Mouse (Mus musculus) neural tube, embryonic 11.5 days (tissue): ENCODE data around the gene Cacul1. TPM values are rescaled to one million over a fixed set of nuclear protein-coding genes. Genes with fewer than 3 reads are reported as not detected.
A peak's percentile ranks its signal among the peaks of the same experiment; 100 is the strongest.

Source experiments
- ATAC-seq: fragments of 200-750 bp; cut with Nextera tagmentation; 2 replicates; pipeline ENCODE4 v1.8.0; 2017; ENCODE audit warnings: moderate number of reproducible peaks, mild to moderate bottlenecking, moderate TSS enrichment, moderate library complexity; ENCODE audit not compliant: insufficient read depth, low FRiP score, low TSS enrichment
- DNase-seq: peaks from one replicate; pipeline ENCODE4 v3.0.0-alpha.2; 2015; ENCODE audit warnings: low spot score
- H3K27ac ChIP-seq: fragments of 300-500 bp; sonication (generic); 2 replicates; pipeline ENCODE4 v1.5.1; 2014; ENCODE audit warnings: low read depth, mild to moderate bottlenecking, low read length
- H3K27me3 ChIP-seq: fragments of 300-500 bp; sonication (generic); 2 replicates; pipeline ENCODE4 v1.6.1; 2014; ENCODE audit warnings: mild to moderate bottlenecking, low read length, mixed read lengths; ENCODE audit not compliant: control insufficient read depth, insufficient read depth
- H3K36me3 ChIP-seq: fragments of 300-500 bp; sonication (generic); 2 replicates; pipeline ENCODE4 v1.6.1; 2014; ENCODE audit warnings: mild to moderate bottlenecking, low read length, moderate library complexity, mixed read lengths; ENCODE audit not compliant: control insufficient read depth, insufficient read depth
- H3K4me1 ChIP-seq: fragments of 300-500 bp; sonication (generic); 2 replicates; pipeline ENCODE4 v1.6.1; 2014; ENCODE audit warnings: low read length, mixed read lengths; ENCODE audit not compliant: control insufficient read depth, insufficient read depth
- H3K4me2 ChIP-seq: fragments of 300-500 bp; sonication (generic); 2 replicates; pipeline ENCODE4 v1.6.1; 2014; ENCODE audit warnings: low read depth, mild to moderate bottlenecking, moderate library complexity
- H3K4me3 ChIP-seq: fragments of 300-500 bp; sonication (generic); 2 replicates; pipeline ENCODE4 v1.5.1; 2014; ENCODE audit warnings: low read depth, low read length
- H3K9ac ChIP-seq: fragments of 300-500 bp; sonication (generic); 2 replicates; pipeline ENCODE4 v1.6.1; 2014; ENCODE audit warnings: mild to moderate bottlenecking, low read length
- H3K9me3 ChIP-seq: fragments of 300-500 bp; sonication (generic); 2 replicates; pipeline ENCODE4 v1.6.1; 2016; ENCODE audit warnings: low read length; ENCODE audit not compliant: control insufficient read depth
- WGBS: fragments of 180-500 bp; shearing (Covaris S2); extraction: QIAGEN DNeasy Blood & Tissue Kit; methylation state at CpG from one replicate; pipeline ENCODE4 v1.1.7; 2014; 5-methylcytosine and 5-hydroxymethylcytosine counted together
- polyA plus RNA-seq: library from polyadenylated mRNA; unstranded; fragments of >200 nt; fragmentation: Nextera tagmentation; extraction: Ambion mirVana; gene quantifications from 2 replicates; pipeline ENCODE4 v1.2.1, GENCODE M21; 2014

Gene Cacul1
- polyA plus RNA-seq, 1 experiment from 2014 or later = 38.3 TPM

GRCm38 (mm10) chr19:60554866-60555438 lies 25.9 kb downstream of the Cacul1 start:
- Histone ChIP-seq H3K4me3 (no peak overlapping the region), H3K9me3 (no peaks in the 10 kb centered on the region), H3K27ac (no peak overlapping the region), H3K4me2 (no peak overlapping the region), H3K9ac (no peak overlapping the region), H3K36me3 (no peaks in the 10 kb centered on the region), H3K4me1 (no peaks in the 10 kb centered on the region), H3K27me3 (no peaks in the 10 kb centered on the region)
- DNase-seq (no peak), ATAC-seq (no peak)
- WGBS = 77% methylated on average over 4 of the region's 4 CpGs

GRCm38 (mm10) chr19:60553501-60553900 lies 27.3 kb downstream of the Cacul1 start:
- Histone ChIP-seq H3K4me1 (no peaks in the 10 kb centered on the region), H3K36me3 (no peaks in the 10 kb centered on the region), H3K27ac (no peak overlapping the region), H3K9me3 (no peaks in the 10 kb centered on the region), H3K4me2 (no peak overlapping the region), H3K27me3 (no peaks in the 10 kb centered on the region), H3K4me3 (no peak overlapping the region), H3K9ac (no peak overlapping the region)
- peak; percentile 36 for DNase-seq
- ATAC-seq = no peak

DNA sequence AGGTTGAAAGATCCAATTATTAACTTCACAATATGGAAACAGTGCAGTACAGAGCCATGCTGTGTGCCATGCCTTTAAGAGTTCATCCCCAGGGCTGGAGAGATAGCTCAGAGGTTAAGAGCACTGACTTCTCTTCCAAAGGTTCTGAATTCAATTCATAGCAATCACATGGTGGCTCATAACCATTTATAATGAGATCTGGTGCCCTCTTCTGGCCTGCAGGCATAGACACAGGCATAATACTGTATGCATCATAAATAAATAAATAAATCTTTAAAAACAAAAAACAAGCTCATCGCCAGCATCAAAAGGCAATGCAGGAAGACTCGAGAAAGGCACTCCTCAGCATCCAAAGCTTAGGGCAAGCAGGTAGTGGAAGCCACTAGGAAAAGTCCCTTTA lies 37.5 kb downstream of the Cacul1 start:
- Histone ChIP-seq H3K4me1 (no peaks in the 10 kb centered on the region), H3K9ac (no peak overlapping the region), H3K27me3 (no peaks in the 10 kb centered on the region), H3K27ac (no peak overlapping the region), H3K36me3 (no peaks in the 10 kb centered on the region), H3K4me3 (no peak overlapping the region), H3K4me2 (no peak overlapping the region), H3K9me3 (no peaks in the 10 kb centered on the region)
- no peak for ATAC-seq
- no peak for DNase-seq
- WGBS = 90% methylated on average over 2 of the region's 2 CpGs

DNA sequence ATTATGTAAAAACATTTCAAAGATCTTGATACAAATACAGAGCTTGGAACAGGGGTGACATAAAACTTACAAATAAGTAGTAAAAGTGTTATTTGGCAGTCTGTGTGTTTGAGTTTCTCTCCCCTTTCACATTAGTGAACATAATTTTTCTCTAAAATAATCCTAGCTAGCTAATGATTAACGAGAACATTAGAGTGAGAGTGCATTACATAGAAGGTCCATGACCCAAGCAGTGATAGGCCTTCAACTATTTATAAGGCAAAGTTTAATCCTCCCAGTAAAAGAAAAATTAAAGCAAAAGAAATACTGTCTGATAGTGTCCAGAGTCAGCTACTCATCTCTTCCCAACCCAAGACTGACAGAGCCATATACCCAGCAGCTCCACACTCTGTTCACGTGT lies 48.9 kb downstream of the Cacul1 start:
- Histone ChIP-seq H3K4me3 (no peak overlapping the region), H3K4me2 (no peak overlapping the region), H3K27me3 (no peaks in the 10 kb centered on the region), H3K9me3 (no peaks in the 10 kb centered on the region), H3K36me3 (peaks cover 2% of the 10 kb centered on the region; the same call in 1 of the 2 replicates), H3K27ac (no peak overlapping the region), H3K4me1 (no peaks in the 10 kb centered on the region), H3K9ac (no peak overlapping the region)
- DNase-seq = no peak
- ATAC-seq = no peak
- 95% methylated on average over 2 of the region's 2 CpGs for WGBS

- Histone ChIP-seq H3K9ac (no peak overlapping the region), H3K27ac (no peak overlapping the region), H3K36me3 (peaks cover 2% of the 10 kb centered on the region; the same call in 1 of the 2 replicates), H3K4me3 (no peak overlapping the region), H3K4me2 (no peak overlapping the region), H3K27me3 (no peaks in the 10 kb centered on the region), H3K9me3 (no peaks in the 10 kb centered on the region), H3K4me1 (no peaks in the 10 kb centered on the region)
- 93% methylated on average over 1 of the region's 1 CpGs for WGBS
- no peak for ATAC-seq
- no peak for DNase-seq
Observed at GRCm38 (mm10) chr19:60530171-60530570, 50.7 kb downstream of the Cacul1 start.

- H3K27me3 ChIP-seq = no peaks in the 10 kb centered on the region
- no peaks in the 10 kb centered on the region for H3K9me3 ChIP-seq
- no peak overlapping the region for H3K4me2 ChIP-seq
- ATAC-seq = no peak
- no peak for DNase-seq
- WGBS = 96% methylated on average over 1 of the region's 1 CpGs
- no peak overlapping the region for H3K4me3 ChIP-seq
- H3K9ac ChIP-seq = no peak overlapping the region
- H3K4me1 ChIP-seq = no peaks in the 10 kb centered on the region
- peaks cover 2% of the 10 kb centered on the region; the same call in 1 of the 2 replicates for H3K36me3 ChIP-seq
- H3K27ac ChIP-seq = no peak overlapping the region
Observed at GRCm38 (mm10) chr19:60529302-60529701, 51.5 kb downstream of the Cacul1 start.

GRCm38 (mm10) chr19:60528602-60529001 lies 52.2 kb downstream of the Cacul1 start:
- no peak overlapping the region for H3K9ac ChIP-seq
- H3K4me3 ChIP-seq = no peak overlapping the region
- no peak overlapping the region for H3K27ac ChIP-seq
- no peaks in the 10 kb centered on the region for H3K4me1 ChIP-seq
- H3K9me3 ChIP-seq = no peaks in the 10 kb centered on the region
- H3K27me3 ChIP-seq = no peaks in the 10 kb centered on the region
- ATAC-seq = no peak
- 93% methylated on average over 3 of the region's 3 CpGs for WGBS
- no peak for DNase-seq
- no peak overlapping the region for H3K4me2 ChIP-seq
- peaks cover 2% of the 10 kb centered on the region; the same call in 1 of the 2 replicates for H3K36me3 ChIP-seq

DNA sequence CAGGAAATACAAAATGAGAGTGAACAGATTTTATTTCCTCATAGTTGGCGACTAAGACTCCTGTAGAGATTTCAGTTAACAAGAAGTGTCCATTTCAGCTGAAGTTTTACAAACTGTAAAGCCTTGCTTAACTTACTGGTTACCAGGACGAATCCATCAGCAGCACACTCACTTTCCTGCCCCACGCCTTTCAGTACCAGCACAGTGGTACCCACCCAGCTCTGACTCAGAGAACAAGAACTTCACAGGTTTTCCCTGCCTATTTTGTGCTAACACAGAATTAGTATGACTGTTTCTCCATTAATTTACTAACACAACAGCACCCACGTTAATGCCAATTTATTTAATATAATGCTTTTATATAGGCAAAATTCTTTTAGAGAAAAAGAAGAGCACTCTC lies 53.9 kb downstream of the Cacul1 start:
- Histone ChIP-seq H3K4me1 (no peaks in the 10 kb centered on the region), H3K27ac (no peak overlapping the region), H3K9ac (no peak overlapping the region), H3K4me2 (no peak overlapping the region), H3K4me3 (no peak overlapping the region), H3K27me3 (no peaks in the 10 kb centered on the region), H3K9me3 (no peaks in the 10 kb centered on the region), H3K36me3 (peaks cover 2% of the 10 kb centered on the region; the same call in 1 of the 2 replicates)
- 90% methylated on average over 4 of the region's 4 CpGs for WGBS
- DNase-seq = no peak
- no peak for ATAC-seq

DNA sequence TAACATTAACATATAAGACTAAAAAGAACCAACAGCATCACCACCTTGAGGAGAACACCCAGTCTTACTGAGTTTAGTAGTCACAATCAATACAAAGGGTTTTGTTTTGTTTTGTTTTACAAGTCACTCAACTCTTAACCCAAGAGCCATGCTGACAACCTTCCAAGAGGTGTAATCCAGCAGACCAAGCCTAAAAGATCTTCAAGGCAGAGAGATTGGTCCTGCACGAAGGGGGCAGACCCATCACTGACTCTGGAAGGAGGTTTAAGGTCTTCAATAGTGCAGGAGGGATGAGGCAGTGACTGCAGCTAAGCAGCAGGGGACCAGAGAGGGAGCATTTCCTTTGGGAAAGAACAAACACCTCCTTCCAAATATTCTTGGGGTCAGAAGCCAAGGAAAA lies 55.7 kb downstream of the Cacul1 start:
- Histone ChIP-seq H3K36me3 (peaks cover 2% of the 10 kb centered on the region; the same call in 1 of the 2 replicates), H3K4me2 (no peak overlapping the region), H3K27me3 (no peaks in the 10 kb centered on the region), H3K27ac (no peak overlapping the region), H3K9ac (no peak overlapping the region), H3K9me3 (no peaks in the 10 kb centered on the region), H3K4me1 (no peaks in the 10 kb centered on the region), H3K4me3 (no peak overlapping the region)
- 72% methylated on average over 1 of the region's 1 CpGs for WGBS
- no peak for DNase-seq
- ATAC-seq = no peak
